Mouse (Mus musculus): ENCODE data around the gene Gm45785.
A peak's percentile ranks its signal among the peaks of the same experiment; 100 is the strongest.

Gene Gm45785

GRCm38 (mm10) chr7:140828171-140828881 is 27.8 kb downstream of the Gm45785 start:
- no peak for DNase-seq

DNA sequence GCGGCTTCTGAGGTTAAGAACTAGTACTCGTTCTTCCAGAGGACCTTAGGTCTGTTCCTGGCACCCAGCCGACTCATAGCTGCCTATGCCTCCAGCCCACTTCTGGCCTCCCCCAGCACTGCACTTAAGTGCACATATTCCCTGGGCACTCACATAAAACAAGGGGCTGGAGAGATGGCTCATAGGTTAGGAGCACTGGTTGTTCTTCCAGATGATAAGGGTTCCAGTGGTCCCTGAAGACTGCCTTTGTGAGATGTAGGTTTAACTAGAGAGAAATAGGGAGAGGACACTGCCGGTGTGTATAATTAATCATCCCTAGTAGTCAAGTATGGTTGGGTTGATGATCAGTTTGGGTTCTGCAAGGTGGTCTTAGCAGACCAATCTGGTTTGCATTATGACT is 33.4 kb downstream of the Gm45785 start:
- DNase-seq: no peak

- DNase-seq: peak; percentile 39
These were observed 34.3 kb downstream of the Gm45785 start, which contains the start of gene Zfp941 for GRCm38 (mm10) chr7:140821653-140822329. TSS of gene Zfp941 (minus strand) at chr7:140822178.

DNA sequence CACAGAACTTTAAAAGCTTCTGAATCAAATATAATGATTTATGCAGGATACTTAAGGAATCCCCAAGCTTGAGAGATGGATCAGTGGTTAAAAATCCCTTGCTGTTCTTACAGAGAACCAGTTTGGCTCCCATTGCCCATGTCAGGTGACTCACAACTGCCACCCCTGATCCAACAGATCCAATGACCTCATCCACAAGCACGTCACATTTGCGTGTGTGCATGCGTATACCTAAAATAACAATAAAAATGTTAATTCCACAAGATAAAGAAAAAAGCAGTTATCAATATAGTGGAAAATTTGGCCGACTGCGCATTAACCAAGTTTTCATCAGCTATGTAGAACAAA is 34.9 kb downstream of the Gm45785 start:
- no peak for DNase-seq

DNA sequence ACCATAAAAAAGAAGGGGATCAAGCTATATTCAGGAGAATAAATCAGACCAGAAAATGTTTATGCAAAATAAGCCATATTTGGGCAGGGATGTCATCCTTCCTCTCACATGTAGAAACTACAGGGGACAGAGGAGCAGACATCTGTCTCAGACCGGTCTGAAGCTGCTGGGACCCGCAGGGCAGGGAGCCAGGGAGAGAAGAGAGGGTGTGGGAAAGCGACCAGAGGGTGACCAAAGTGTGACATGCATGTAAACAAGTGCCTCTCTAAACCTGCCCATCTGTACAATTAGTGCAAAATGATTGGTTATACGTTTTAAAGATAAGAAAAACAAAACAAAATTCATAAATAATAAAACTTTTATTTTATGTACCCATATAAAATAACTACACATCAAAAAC is 36.0 kb downstream of the Gm45785 start:
- DNase-seq: no peak

DNA sequence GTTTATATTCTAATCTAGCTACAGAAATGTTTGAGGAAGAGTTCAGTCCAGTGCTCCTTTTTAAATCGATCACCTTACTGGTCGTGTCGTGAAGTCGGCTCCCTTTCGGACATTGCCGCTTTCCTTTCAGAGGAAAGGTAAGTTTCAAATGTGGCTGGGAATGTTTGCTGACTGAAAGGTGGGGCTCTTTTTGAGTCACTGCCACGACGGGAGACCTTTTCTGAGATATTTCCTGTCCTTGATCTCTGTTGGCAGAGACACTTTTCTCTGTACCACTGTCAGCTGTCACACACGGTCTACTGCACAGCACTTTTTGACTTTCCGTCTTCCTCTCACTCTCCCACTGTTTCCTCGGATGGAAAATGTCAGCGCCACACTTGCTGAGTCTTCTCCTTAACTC is 43.3 kb downstream of the Gm45785 start:
- DNase-seq: no peak

GRCm38 (mm10) chr7:140811714-140812113 is 44.4 kb downstream of the Gm45785 start:
- no peak for DNase-seq

GRCm38 (mm10) chr7:140810496-140810895 is 45.6 kb downstream of the Gm45785 start:
- no peak for DNase-seq

DNA sequence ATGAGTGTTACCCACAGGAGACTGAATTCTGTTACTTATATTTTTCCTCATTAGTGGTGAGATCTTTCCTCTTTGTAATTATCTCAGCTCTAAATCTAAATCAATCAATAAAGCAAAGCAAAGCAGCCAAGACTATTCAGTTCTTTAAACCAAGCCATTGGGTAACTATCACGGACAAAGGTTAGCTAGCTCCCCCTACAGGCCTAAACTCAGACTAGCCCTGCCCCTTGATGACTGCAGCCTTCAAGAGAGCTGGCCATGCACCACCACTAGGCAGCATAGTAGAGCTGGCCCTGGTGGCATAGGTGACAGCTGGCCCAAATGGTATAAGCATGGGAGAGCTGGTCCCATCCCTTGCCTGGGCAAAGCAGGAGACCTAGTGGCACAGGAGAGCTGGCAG is 50.4 kb downstream of the Gm45785 start:
- DNase-seq: peak; percentile 43

DNA sequence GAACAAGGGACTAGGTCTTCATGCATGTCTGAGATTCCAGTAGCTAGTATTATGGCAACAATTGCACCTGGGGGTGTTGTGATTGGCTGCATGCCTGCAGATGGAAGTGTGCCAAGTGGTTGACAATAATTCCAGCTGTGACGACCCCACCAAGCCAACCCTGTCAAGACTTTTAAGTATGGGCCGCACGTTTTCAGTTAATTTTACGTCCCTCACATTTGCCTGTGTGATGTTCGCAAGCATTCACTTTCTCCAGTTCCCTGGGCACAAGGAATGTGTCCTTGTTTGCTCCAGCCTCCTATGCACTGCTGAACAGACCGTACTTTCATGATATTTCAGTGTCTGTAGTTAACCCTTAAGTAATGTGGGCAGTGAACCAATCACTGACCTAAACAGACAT is 53.5 kb downstream of the Gm45785 start:
- DNase-seq: no peak

DNA sequence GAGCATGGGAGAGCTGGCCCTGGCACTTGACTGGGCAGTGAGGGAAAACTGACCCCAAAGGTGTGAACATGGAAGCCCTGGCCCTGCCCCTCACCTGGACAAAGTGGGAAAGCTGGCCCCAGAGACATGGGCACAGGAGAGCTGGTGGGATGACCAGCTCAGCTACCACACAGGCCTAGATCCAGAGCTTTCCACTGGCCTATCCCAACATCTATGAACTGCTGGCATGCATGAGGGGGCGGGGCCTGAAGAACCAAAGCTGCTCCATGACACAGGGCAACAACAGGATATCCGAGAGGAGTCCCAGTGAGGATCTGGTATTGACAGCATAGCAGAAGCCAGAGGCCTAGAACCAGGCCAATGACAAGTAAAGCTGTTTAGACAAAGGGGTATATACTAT is 57.9 kb downstream of the Gm45785 start:
- DNase-seq: no peak

- no peak for DNase-seq
These were observed 58.5 kb downstream of the Gm45785 start for GRCm38 (mm10) chr7:140797619-140798018.

DNA sequence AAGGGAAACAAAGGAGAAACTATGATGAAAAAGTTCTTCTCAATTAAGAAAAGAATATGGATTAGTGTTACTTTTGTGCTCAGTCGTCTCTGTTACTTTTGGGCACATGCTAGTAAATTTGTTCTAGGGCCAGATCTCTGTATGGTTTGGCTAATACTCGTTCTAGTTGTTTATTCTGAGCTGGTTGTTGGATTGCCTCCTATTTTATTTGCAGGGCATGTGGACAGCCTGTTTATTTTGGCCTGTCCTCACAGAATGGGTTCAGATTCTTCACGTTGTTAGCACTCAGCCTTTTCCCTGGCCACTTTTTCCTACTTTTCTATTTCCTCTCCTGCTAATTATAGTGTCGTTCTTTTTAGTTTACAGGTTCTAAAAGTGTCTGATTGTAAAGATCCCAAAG is 62.6 kb downstream of the Gm45785 start:
- no peak for DNase-seq

DNA sequence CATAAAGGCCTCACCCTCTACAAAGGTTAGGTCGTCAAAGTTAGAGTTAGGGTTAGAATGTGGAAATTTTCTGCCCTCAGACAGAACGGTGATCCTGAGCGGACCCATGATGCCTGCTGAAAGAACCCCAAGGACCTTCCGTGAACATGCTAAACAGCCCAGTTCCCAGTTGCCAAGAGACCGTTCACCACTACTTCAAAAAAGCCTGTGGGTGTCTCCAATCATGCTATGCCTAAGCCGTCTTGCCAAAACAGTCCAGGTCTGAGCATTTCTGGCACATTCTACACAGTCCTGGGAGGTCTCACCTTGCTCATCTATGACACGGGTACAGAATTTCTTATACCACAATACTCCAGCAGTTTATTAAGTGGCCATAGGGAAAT is 68.1 kb downstream of the Gm45785 start:
- no peak for DNase-seq

DNA sequence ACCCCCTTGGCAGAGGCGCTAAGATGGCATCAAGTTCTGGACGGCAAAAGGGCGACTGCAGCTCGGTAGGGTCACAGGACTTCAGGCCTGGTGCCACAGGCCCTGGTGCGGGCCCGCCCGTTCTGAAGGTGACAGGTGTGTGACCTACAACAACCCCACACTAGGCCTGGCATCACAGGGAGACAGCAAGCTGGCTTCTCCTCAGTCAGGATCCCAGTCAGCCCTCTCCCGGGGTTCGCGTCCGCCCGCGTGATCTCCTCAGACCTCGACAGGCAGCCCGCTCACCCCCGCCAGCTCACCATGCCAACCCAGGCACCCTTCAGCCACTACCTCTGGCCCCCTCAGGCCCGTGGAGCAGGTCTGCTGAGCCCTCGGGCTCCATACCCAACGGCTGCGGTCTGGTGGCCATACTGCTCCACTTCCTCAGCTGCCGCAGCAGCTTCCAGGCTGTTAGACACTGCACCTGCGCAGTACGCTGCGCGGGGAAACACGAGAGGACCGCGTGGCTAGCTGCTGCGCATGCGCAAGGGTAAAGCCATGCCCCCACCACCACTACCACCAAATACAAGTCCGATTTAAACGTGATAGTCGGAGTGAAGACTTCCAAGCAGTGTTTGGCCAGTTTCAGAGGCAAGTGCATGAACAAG is 68.6 kb downstream of the Gm45785 start, which contains the start of gene Syce1:
Gene Syce1 (minus strand): TSS at position 447 of the 647 bp plus-strand sequence.
- DNase-seq: no peak

DNA sequence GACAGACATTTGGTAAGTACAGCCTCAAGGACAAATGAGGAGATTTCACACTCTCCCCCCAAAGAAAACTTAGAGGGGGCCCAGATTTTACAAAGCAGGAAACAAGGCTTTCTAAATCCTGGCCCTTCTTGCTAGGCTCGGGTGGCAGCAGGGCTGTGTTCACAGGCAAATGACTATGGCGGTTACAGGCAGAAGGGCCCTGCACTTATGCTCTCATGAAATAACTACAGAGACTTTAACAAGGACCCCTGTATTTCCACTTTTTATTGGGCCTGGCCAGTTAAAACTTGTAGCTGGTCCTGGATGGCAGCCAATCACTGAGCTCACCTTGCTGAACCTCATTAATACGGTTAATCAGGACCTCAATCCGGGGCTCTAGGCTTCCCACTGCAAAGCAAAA is 75.6 kb downstream of the Gm45785 start:
- DNase-seq: no peak

All from liver (tissue).